Mouse (Mus musculus): ENCODE results near the gene Fkbp8.
"Not testable (repeated sequence)": the region's sequence is repeated elsewhere in the genome, so short reads cannot be mapped to it uniquely, and the experiment has no call there.

The Fkbp8 gene

GRCm38 (mm10) chr8:70501820-70502529 is 25.5 kb upstream of the Fkbp8 start:
- ATAC-seq (ENCODE audit: low TSS enrichment), result no peak

- no peak for ATAC-seq (ENCODE audit: low TSS enrichment)
Measured at GRCm38 (mm10) chr8:70502540-70502939, 25.0 kb upstream of the Fkbp8 start.

GRCm38 (mm10) chr8:70503062-70503750 is 24.3 kb upstream of the Fkbp8 start:
- 0 out of 2 replicates have a peak, but pooled peaks have one; percentile 12 for ATAC-seq (ENCODE audit: low TSS enrichment)

GRCm38 (mm10) chr8:70504291-70504716 is 23.2 kb upstream of the Fkbp8 start:
- ATAC-seq (ENCODE audit: low TSS enrichment), result no peak

- ATAC-seq (ENCODE audit: low TSS enrichment), result peak; percentile 10; the same call in 1 of the 2 replicates
Measured at GRCm38 (mm10) chr8:70504851-70505250, 22.7 kb upstream of the Fkbp8 start.

GRCm38 (mm10) chr8:70505698-70506327 is 21.7 kb upstream of the Fkbp8 start:
- ATAC-seq (ENCODE audit: low TSS enrichment), result no peak

- ATAC-seq (ENCODE audit: low TSS enrichment), result peak; percentile 57
Measured at GRCm38 (mm10) chr8:70506328-70507026, 21.0 kb upstream of the Fkbp8 start, which contains the start of gene Rex1bd. Gene Rex1bd, minus strand, starts transcription at chr8:70506752.

- no peak for ATAC-seq (ENCODE audit: low TSS enrichment)
Measured at GRCm38 (mm10) chr8:70507027-70507393, 20.5 kb upstream of the Fkbp8 start.

GRCm38 (mm10) chr8:70509281-70509952 is 18.1 kb upstream of the Fkbp8 start:
- ATAC-seq (ENCODE audit: low TSS enrichment), result no peak

GRCm38 (mm10) chr8:70510228-70510915 is 17.2 kb upstream of the Fkbp8 start, which contains the start of gene Uba52:
Gene Uba52, minus strand, starts transcription at chr8:70510801.
- ATAC-seq (ENCODE audit: low TSS enrichment), result peak; percentile 80

- not testable (repeated sequence) for ATAC-seq (ENCODE audit: low TSS enrichment)
Measured at GRCm38 (mm10) chr8:70511174-70511573, 16.4 kb upstream of the Fkbp8 start.

- no peak for ATAC-seq (ENCODE audit: low TSS enrichment)
Measured at GRCm38 (mm10) chr8:70511770-70512169, 15.8 kb upstream of the Fkbp8 start.

- no peak for ATAC-seq (ENCODE audit: low TSS enrichment)
Measured at GRCm38 (mm10) chr8:70512253-70512903, 15.1 kb upstream of the Fkbp8 start.

GRCm38 (mm10) chr8:70513441-70513840 is 14.1 kb upstream of the Fkbp8 start:
- peak; percentile 26; the same call in 1 of the 2 replicates for ATAC-seq (ENCODE audit: low TSS enrichment)

GRCm38 (mm10) chr8:70517940-70518643 is 9.4 kb upstream of the Fkbp8 start:
- ATAC-seq (ENCODE audit: low TSS enrichment), result no peak

- peak; percentile 41; the same call in 1 of the 2 replicates for ATAC-seq (ENCODE audit: low TSS enrichment)
Measured at GRCm38 (mm10) chr8:70519043-70519442, 8.5 kb upstream of the Fkbp8 start.

GRCm38 (mm10) chr8:70519606-70520005 is 7.9 kb upstream of the Fkbp8 start:
- ATAC-seq (ENCODE audit: low TSS enrichment), result no peak

- ATAC-seq (ENCODE audit: low TSS enrichment), result peak; percentile 86
Measured at GRCm38 (mm10) chr8:70522592-70523403, 4.7 kb upstream of the Fkbp8 start.

GRCm38 (mm10) chr8:70527111-70527511 is 413 bp upstream of the Fkbp8 start:
- ATAC-seq (ENCODE audit: low TSS enrichment), result no peak
